30 mouse cellular contexts compared by ENCODE assay signal in genomic region chr9:84258488-84258887, GRCm38 (mm10).
DNase-seq lines count a peak whose midpoint lies in the region; ATAC-seq lines count a peak whose summit lies in the region.
"Had no signal": no experiment of that assay in that cellular context is flagged by ENCODE, and none has a peak within 500 bp of the region (broad histone marks: within the 10 kb centered on the region; RNA-seq: fewer than 3 reads in every experiment).

No protein-coding gene starts in this region.

- no peak overlapping the region for H3K9ac ChIP-seq in forebrain, embryonic 16.5 days (replicated peaks; ENCODE audit: low read depth, low read length)
- H3K9ac ChIP-seq: embryonic facial prominence, embryonic 12.5 days; forebrain, postnatal 0 days; limb, embryonic 13.5 days; liver, embryonic 12.5 days; liver, postnatal 0 days; midbrain, embryonic 13.5 days had no signal

- WGBS in forebrain, embryonic 10.5 days: 76% methylated on average over 1 of the region's 1 CpGs
- 66% methylated on average over 1 of the region's 1 CpGs for WGBS in forebrain, embryonic 16.5 days

- ATAC-seq in forebrain, embryonic 16.5 days: no peak
- ATAC-seq: activated CD4-positive, CD25-positive, alpha-beta regulatory T cell, adult 4 months; CD4-positive, CD25-positive, alpha-beta regulatory T cell, adult 4 months; forebrain, postnatal 0 days; hindbrain, postnatal 0 days; intestine, embryonic 16.5 days; liver, embryonic 12.5 days; liver, postnatal 0 days; midbrain, embryonic 13.5 days had no signal

- H3K4me1 ChIP-seq in forebrain, embryonic 10.5 days: peaks cover 11% of the 10 kb centered on the region
- H3K4me1 ChIP-seq in forebrain, embryonic 16.5 days (replicated peaks; ENCODE audit: control insufficient read depth, insufficient read depth, low read length): peaks cover 5% of the 10 kb centered on the region
- H3K4me1 ChIP-seq: liver, embryonic 12.5 days; megakaryocyte, embryonic 14.5 days had no signal

- DNase-seq in forebrain, embryonic 10.5 days (ENCODE audit: extremely low spot score, low spot score): no peak
- peak; percentile 5 for DNase-seq in NIH3T3 (ENCODE audit: low read depth)
- DNase-seq in forelimb bud, embryonic 11.5 days (ENCODE audit: low read depth, low spot score): peak; percentile 43
- DNase-seq in spleen, adult 18-20 months: no peak
- DNase-seq in layer of hippocampus, postnatal 36 days: no peak
- no peak for DNase-seq in ovary, postnatal 10 days (ENCODE audit: low spot score)
- DNase-seq: adrenal gland, adult 8-10 months; cerebellum, adult 9-10 months; cerebellum, postnatal 36 days; forebrain, postnatal 0 days; gastrocnemius, postnatal 10 days; heart, postnatal 14 days; kidney, adult 9 months; kidney, postnatal 10 days; layer of hippocampus, adult 9-11 months; liver, postnatal 0 days; lung, postnatal 36 days; right cerebral cortex, postnatal 25 days; thymus, adult 2 months; thymus, postnatal 36 days had no signal

- no peaks in the 10 kb centered on the region for H3K27me3 ChIP-seq in forebrain, embryonic 10.5 days (ENCODE audit: poor library complexity, severe bottlenecking)
- H3K27me3 ChIP-seq in forebrain, embryonic 16.5 days (replicated peaks; ENCODE audit: control insufficient read depth, insufficient read depth, low read length): no peaks in the 10 kb centered on the region
- H3K27me3 ChIP-seq: embryonic facial prominence, embryonic 12.5 days; limb, embryonic 13.5 days; liver, embryonic 12.5 days; megakaryocyte, embryonic 14.5 days; midbrain, embryonic 13.5 days had no signal

- no peak overlapping the region for H3K4me3 ChIP-seq in forebrain, embryonic 10.5 days
- H3K4me3 ChIP-seq in forebrain, embryonic 16.5 days (replicated peaks; ENCODE audit: low read length): no peak overlapping the region
- H3K4me3 ChIP-seq: embryonic facial prominence, embryonic 12.5 days; limb, embryonic 13.5 days; liver, embryonic 12.5 days; megakaryocyte, embryonic 14.5 days; midbrain, embryonic 13.5 days had no signal

- H3K36me3 ChIP-seq in forebrain, embryonic 10.5 days (replicated peaks): no peaks in the 10 kb centered on the region
- H3K36me3 ChIP-seq in forebrain, embryonic 16.5 days (ENCODE audit: control insufficient read depth, insufficient read depth): no peaks in the 10 kb centered on the region
- H3K36me3 ChIP-seq: embryonic facial prominence, embryonic 12.5 days; limb, embryonic 13.5 days; liver, embryonic 12.5 days; midbrain, embryonic 13.5 days had no signal

- H3K4me2 ChIP-seq in forebrain, embryonic 16.5 days (ENCODE audit: low read length): no peak overlapping the region
- H3K4me2 ChIP-seq: embryonic facial prominence, embryonic 12.5 days; limb, embryonic 13.5 days; liver, embryonic 12.5 days; midbrain, embryonic 13.5 days had no signal

- H3K27ac ChIP-seq in forebrain, embryonic 10.5 days: 0 out of 2 replicates have a peak overlapping the region, but pooled peaks have one; percentile 25
- no peak overlapping the region for H3K27ac ChIP-seq in forebrain, embryonic 16.5 days (ENCODE audit: low read length)
- H3K27ac ChIP-seq: embryonic facial prominence, embryonic 12.5 days; hindbrain, postnatal 0 days; limb, embryonic 13.5 days; liver, embryonic 12.5 days; midbrain, embryonic 13.5 days had no signal

- no peaks in the 10 kb centered on the region for H3K9me3 ChIP-seq in forebrain, embryonic 10.5 days
- no peaks in the 10 kb centered on the region for H3K9me3 ChIP-seq in forebrain, embryonic 16.5 days (ENCODE audit: control insufficient read depth, low read length)
- H3K9me3 ChIP-seq: embryonic facial prominence, embryonic 12.5 days; limb, embryonic 13.5 days; liver, embryonic 12.5 days; megakaryocyte, embryonic 14.5 days; midbrain, embryonic 13.5 days had no signal

Comparison
In these comparisons a context has a peak if more than half of its experiments do, and no peak if none do; other contexts are left out.
1. DNase-seq: peak in NIH3T3 (single experiment) and forelimb bud, embryonic 11.5 days (single experiment); none in forebrain, embryonic 10.5 days (single experiment), spleen, adult 18-20 months (0 of 2), layer of hippocampus, postnatal 36 days (0 of 2) and ovary, postnatal 10 days (single experiment).